Mouse (Mus musculus): ENCODE measurements around the gene Cacnb3. TPM values are rescaled to one million over a fixed set of nuclear protein-coding genes. Genes with fewer than 3 reads are reported as not detected.
A peak's percentile ranks its signal among the peaks of the same experiment; 100 is the strongest.
"Not testable (repeated sequence)": the region's sequence is repeated elsewhere in the genome, so short reads cannot be mapped to it uniquely, and the experiment has no call there.

Gene Cacnb3
- total RNA-seq (2012; rRNA removed): 27.3 and 32.0 TPM in 2 replicates

GRCm38 (mm10) chr15:98630540-98630939 lies at the start of gene Cacnb3:
Cacnb3 (plus strand) TSS chr15:98630840.
- Histone ChIP-seq H3K9ac (ENCODE audit: insufficient read depth, low read depth, low read length, poor library complexity, severe bottlenecking) (peak within 1 kb of the TSS; percentile 48; the same call in 1 of the 2 replicates), H3K36me3 (ENCODE audit: control insufficient read depth, insufficient read depth, low read length, poor library complexity, severe bottlenecking) (no peaks in the 10 kb centered on the region), H3K9me3 (ENCODE audit: control insufficient read depth, insufficient read depth, low read depth, low read length) (no peaks in the 10 kb centered on the region), H3K4me3 (ENCODE audit: insufficient read depth in 1 of 2, low read depth in 1 of 2, low read length in 2 of 2, poor library complexity in 1 of 2, severe bottlenecking in 1 of 2) (peak within 1 kb of the TSS; percentile 55 to 63), H3K4me1 (ENCODE audit: control insufficient read depth in 2 of 2, insufficient read depth in 2 of 2, low read length in 2 of 2, poor library complexity in 1 of 2) (peaks cover 7 to 39% of the 10 kb centered on the region in 2 experiments), H3K27ac (ENCODE audit: insufficient read depth, low read depth, low read length, poor library complexity, severe bottlenecking) (no peak within 1 kb of the TSS; the same call in 1 of the 2 replicates)
- in situ Hi-C loops (cut with MboI; ENCODE audit: low sequenced_read_pairs in 2 of 2, unreplicated experiment in 2 of 2): no loop called here
- DNase-seq (ENCODE audit: low read depth, low spot score): no peak
- TF ChIP-seq ZNF384 (IDR thresholded peaks at IDR 0.05; ENCODE audit: low read depth, low read length) (no peak), ZC3H11A (IDR thresholded peaks at IDR 0.05; ENCODE audit: borderline replicate concordance, low read depth, low read length) (no peak), MAFK (IDR thresholded peaks at IDR 0.05; ENCODE audit: insufficient read depth, low read depth, low read length) (no peak), HCFC1 (IDR thresholded peaks at IDR 0.05; ENCODE audit: borderline replicate concordance, insufficient read depth, low read length) (no peak), CHD2 (IDR thresholded peaks at IDR 0.05; ENCODE audit: low read depth, low read length) (no peak)

GRCm38 (mm10) chr15:98582410-98582809 lies 48.2 kb upstream of the Cacnb3 start:
- H3K4me3 ChIP-seq (ENCODE audit: insufficient read depth in 1 of 2, low read depth in 1 of 2, low read length in 2 of 2, poor library complexity in 1 of 2, severe bottlenecking in 1 of 2): no peak overlapping the region
- H3K9ac ChIP-seq (ENCODE audit: insufficient read depth, low read depth, low read length, poor library complexity, severe bottlenecking): no peak overlapping the region
- DNase-seq (ENCODE audit: low read depth, low spot score): no peak
- in situ Hi-C loops (cut with MboI; ENCODE audit: low sequenced_read_pairs in 2 of 2, unreplicated experiment in 2 of 2): no loop called here
- no peaks in the 10 kb centered on the region for H3K36me3 ChIP-seq (ENCODE audit: control insufficient read depth, insufficient read depth, low read length, poor library complexity, severe bottlenecking)
- no peaks in the 10 kb centered on the region for H3K9me3 ChIP-seq (ENCODE audit: control insufficient read depth, insufficient read depth, low read depth, low read length)
- no peak overlapping the region for H3K27ac ChIP-seq (ENCODE audit: insufficient read depth, low read depth, low read length, poor library complexity, severe bottlenecking)
- H3K4me1 ChIP-seq (ENCODE audit: control insufficient read depth in 2 of 2, insufficient read depth in 2 of 2, low read length in 2 of 2, poor library complexity in 1 of 2): peaks cover 6 to 7% of the 10 kb centered on the region in 2 experiments; a peak in 3 of 4 replicates
- TF ChIP-seq MAFK (IDR thresholded peaks at IDR 0.05; ENCODE audit: insufficient read depth, low read depth, low read length) (no peak), ZNF384 (IDR thresholded peaks at IDR 0.05; ENCODE audit: low read depth, low read length) (no peak), ZC3H11A (IDR thresholded peaks at IDR 0.05; ENCODE audit: borderline replicate concordance, low read depth, low read length) (no peak), CHD2 (IDR thresholded peaks at IDR 0.05; ENCODE audit: low read depth, low read length) (no peak), HCFC1 (IDR thresholded peaks at IDR 0.05; ENCODE audit: borderline replicate concordance, insufficient read depth, low read length) (no peak)

GRCm38 (mm10) chr15:98582996-98583395 lies 47.6 kb upstream of the Cacnb3 start:
- DNase-seq (ENCODE audit: low read depth, low spot score): no peak
- peaks cover 6 to 7% of the 10 kb centered on the region in 2 experiments; a peak in 3 of 4 replicates for H3K4me1 ChIP-seq (ENCODE audit: control insufficient read depth in 2 of 2, insufficient read depth in 2 of 2, low read length in 2 of 2, poor library complexity in 1 of 2)
- in situ Hi-C loops (cut with MboI; ENCODE audit: low sequenced_read_pairs in 2 of 2, unreplicated experiment in 2 of 2): no loop called here
- no peak overlapping the region for H3K9ac ChIP-seq (ENCODE audit: insufficient read depth, low read depth, low read length, poor library complexity, severe bottlenecking)
- H3K27ac ChIP-seq (ENCODE audit: insufficient read depth, low read depth, low read length, poor library complexity, severe bottlenecking): no peak overlapping the region
- no peaks in the 10 kb centered on the region for H3K9me3 ChIP-seq (ENCODE audit: control insufficient read depth, insufficient read depth, low read depth, low read length)
- no peak overlapping the region for H3K4me3 ChIP-seq (ENCODE audit: insufficient read depth in 1 of 2, low read depth in 1 of 2, low read length in 2 of 2, poor library complexity in 1 of 2, severe bottlenecking in 1 of 2)
- H3K36me3 ChIP-seq (ENCODE audit: control insufficient read depth, insufficient read depth, low read length, poor library complexity, severe bottlenecking): no peaks in the 10 kb centered on the region
- TF ChIP-seq CHD2 (IDR thresholded peaks at IDR 0.05; ENCODE audit: low read depth, low read length) (no peak), ZNF384 (IDR thresholded peaks at IDR 0.05; ENCODE audit: low read depth, low read length) (no peak), ZC3H11A (IDR thresholded peaks at IDR 0.05; ENCODE audit: borderline replicate concordance, low read depth, low read length) (no peak), HCFC1 (IDR thresholded peaks at IDR 0.05; ENCODE audit: borderline replicate concordance, insufficient read depth, low read length) (no peak), MAFK (IDR thresholded peaks at IDR 0.05; ENCODE audit: insufficient read depth, low read depth, low read length) (no peak)

DNA sequence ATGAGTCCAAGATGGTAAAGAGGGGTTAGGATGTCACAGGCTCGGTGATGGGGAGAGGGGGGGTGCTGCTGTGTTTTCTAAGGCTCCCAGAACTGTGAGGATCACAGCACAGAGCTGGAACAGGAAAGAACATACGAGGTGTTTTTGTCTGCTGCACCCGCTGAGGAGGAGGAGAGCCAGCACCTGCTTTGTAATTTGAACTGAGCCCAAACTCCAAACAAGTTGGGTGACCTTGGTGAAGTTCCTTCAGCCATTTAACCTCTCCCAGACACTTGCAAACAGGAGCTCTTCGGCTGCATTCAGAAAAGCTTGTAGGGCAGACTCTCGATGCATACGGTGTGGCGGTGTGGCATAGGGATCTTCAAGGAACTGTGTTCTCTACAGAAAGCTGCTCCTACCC lies 45.2 kb upstream of the Cacnb3 start:
- H3K4me3 ChIP-seq (ENCODE audit: insufficient read depth in 1 of 2, low read depth in 1 of 2, low read length in 2 of 2, poor library complexity in 1 of 2, severe bottlenecking in 1 of 2): no peak overlapping the region
- no peaks in the 10 kb centered on the region for H3K36me3 ChIP-seq (ENCODE audit: control insufficient read depth, insufficient read depth, low read length, poor library complexity, severe bottlenecking)
- H3K9me3 ChIP-seq (ENCODE audit: control insufficient read depth, insufficient read depth, low read depth, low read length): no peaks in the 10 kb centered on the region
- peak overlapping the region; percentile 44; the same call in 1 of the 2 replicates for H3K9ac ChIP-seq (ENCODE audit: insufficient read depth, low read depth, low read length, poor library complexity, severe bottlenecking)
- H3K4me1 ChIP-seq (ENCODE audit: control insufficient read depth in 2 of 2, insufficient read depth in 2 of 2, low read length in 2 of 2, poor library complexity in 1 of 2): peaks cover 6 to 7% of the 10 kb centered on the region in 2 experiments; a peak in 3 of 4 replicates
- H3K27ac ChIP-seq (ENCODE audit: insufficient read depth, low read depth, low read length, poor library complexity, severe bottlenecking): peak overlapping the region; percentile 16
- TF ChIP-seq ZNF384 (IDR thresholded peaks at IDR 0.05; ENCODE audit: low read depth, low read length) (no peak), CHD2 (IDR thresholded peaks at IDR 0.05; ENCODE audit: low read depth, low read length) (no peak), HCFC1 (IDR thresholded peaks at IDR 0.05; ENCODE audit: borderline replicate concordance, insufficient read depth, low read length) (no peak), ZC3H11A (IDR thresholded peaks at IDR 0.05; ENCODE audit: borderline replicate concordance, low read depth, low read length) (no peak), MAFK (IDR thresholded peaks at IDR 0.05; ENCODE audit: insufficient read depth, low read depth, low read length) (no peak)
- in situ Hi-C loops (cut with MboI; ENCODE audit: low sequenced_read_pairs in 2 of 2, unreplicated experiment in 2 of 2): no loop called here
- no peak for DNase-seq (ENCODE audit: low read depth, low spot score)

DNA sequence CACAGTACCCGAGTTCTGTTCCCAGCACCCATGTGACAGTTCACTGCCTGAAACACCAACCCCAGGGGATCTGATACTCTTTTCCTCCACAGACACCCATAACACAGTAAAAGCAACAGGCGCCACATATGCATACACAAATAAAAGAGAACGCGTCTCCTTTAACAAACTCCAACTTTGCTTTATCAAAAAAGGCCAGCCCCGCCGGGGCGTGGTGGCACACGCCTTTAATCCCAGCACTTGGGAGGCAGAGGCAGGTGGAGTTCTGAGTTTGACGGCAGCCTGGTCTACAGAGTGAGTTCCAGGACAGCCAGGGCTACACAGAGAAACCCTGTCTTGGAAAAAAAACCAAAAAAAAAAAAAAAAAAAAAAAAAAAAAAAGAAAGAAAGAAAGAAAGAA lies 44.5 kb upstream of the Cacnb3 start:
- DNase-seq (ENCODE audit: low read depth, low spot score); H3K4me3 ChIP-seq (ENCODE audit: insufficient read depth in 1 of 2, low read depth in 1 of 2, low read length in 2 of 2, poor library complexity in 1 of 2, severe bottlenecking in 1 of 2); H3K9me3 ChIP-seq (ENCODE audit: control insufficient read depth, insufficient read depth, low read depth, low read length); in situ Hi-C loops (cut with MboI; ENCODE audit: low sequenced_read_pairs in 2 of 2, unreplicated experiment in 2 of 2); H3K4me1 ChIP-seq (ENCODE audit: control insufficient read depth in 2 of 2, insufficient read depth in 2 of 2, low read length in 2 of 2, poor library complexity in 1 of 2); H3K9ac ChIP-seq (ENCODE audit: insufficient read depth, low read depth, low read length, poor library complexity, severe bottlenecking); H3K36me3 ChIP-seq (ENCODE audit: control insufficient read depth, insufficient read depth, low read length, poor library complexity, severe bottlenecking): not testable (repeated sequence)
- peak overlapping the region; percentile 16 for H3K27ac ChIP-seq (ENCODE audit: insufficient read depth, low read depth, low read length, poor library complexity, severe bottlenecking)

All from ES-E14 (cell line).